Mouse (Mus musculus): ENCODE measurements around the gene Sptbn1. TPM values are rescaled to one million over a fixed set of nuclear protein-coding genes. Genes with fewer than 3 reads are reported as not detected.

The Sptbn1 gene
- polyA plus RNA-seq, 1 experiment from 2014 or later, result 185 TPM

DNA sequence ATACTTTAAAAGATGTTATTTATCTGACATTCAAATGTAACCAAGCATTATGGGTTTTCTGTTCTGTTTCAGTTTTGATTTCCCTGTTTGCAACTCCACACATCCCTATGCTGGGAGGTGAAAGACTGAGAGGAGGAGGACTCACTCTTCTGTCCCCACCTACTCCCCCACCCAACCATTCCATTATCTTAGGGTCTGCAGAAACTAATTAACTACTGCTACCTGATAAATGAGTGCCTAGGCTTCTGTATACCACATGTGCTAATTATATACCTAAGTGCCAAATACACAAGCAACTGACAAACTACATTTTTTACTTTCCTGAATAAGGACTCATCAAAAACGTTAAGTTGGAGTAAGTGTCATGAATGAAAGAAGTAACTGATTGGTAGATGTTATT, 23.8 kb downstream of the Sptbn1 start:
- ATAC-seq, result no peak

DNA sequence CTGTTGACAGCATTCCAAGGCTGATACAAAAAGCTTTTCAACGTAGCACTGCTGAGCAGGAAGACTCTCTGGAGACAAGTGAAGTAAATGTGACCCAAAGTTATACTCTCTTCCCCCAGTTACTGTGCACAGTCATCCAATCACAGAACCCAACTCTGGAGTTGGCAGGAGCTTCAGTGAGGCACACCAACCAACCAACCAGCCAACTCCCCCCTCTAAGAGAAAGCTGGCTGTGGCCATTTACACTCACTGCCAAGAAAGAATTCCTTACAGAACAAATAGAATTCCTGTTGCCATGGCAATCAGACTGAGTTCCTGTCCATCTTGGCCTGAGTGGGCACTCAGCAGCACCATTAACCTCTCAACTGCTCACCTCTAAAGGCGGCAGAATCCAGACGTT, 24.4 kb downstream of the Sptbn1 start:
- WGBS, result 54% methylated on average over 3 of the region's 3 CpGs
- Histone ChIP-seq H3K4me1 (ENCODE audit: control insufficient read depth, insufficient read depth, low read length) (peaks cover 13% of the 10 kb centered on the region), H3K27ac (ENCODE audit: low read length) (peak overlapping the region; percentile 34; the same call in 1 of the 2 replicates), H3K9ac (ENCODE audit: low read depth, low read length) (no peak overlapping the region), H3K36me3 (ENCODE audit: control insufficient read depth, insufficient read depth, low read length) (no peaks in the 10 kb centered on the region), H3K9me3 (replicated peaks; ENCODE audit: control insufficient read depth, low read length, poor library complexity, severe bottlenecking) (no peaks in the 10 kb centered on the region), H3K27me3 (ENCODE audit: control insufficient read depth, insufficient read depth, low read depth, low read length) (no peaks in the 10 kb centered on the region), H3K4me2 (ENCODE audit: low read length) (no peak overlapping the region), H3K4me3 (ENCODE audit: low read depth, low read length) (no peak overlapping the region)
- ATAC-seq, result peak; percentile 77

More for the DNA sequence above, 23.8 kb downstream of the Sptbn1 start:
- H3K4me2 ChIP-seq (ENCODE audit: low read length), result no peak overlapping the region
- no peak overlapping the region for H3K4me3 ChIP-seq (ENCODE audit: low read depth, low read length)
- H3K27ac ChIP-seq (ENCODE audit: low read length), result no peak overlapping the region
- no peaks in the 10 kb centered on the region for H3K36me3 ChIP-seq (ENCODE audit: control insufficient read depth, insufficient read depth, low read length)
- WGBS, result 78% methylated on average over 1 of the region's 1 CpGs
- no peak overlapping the region for H3K9ac ChIP-seq (ENCODE audit: low read depth, low read length)
- H3K27me3 ChIP-seq (ENCODE audit: control insufficient read depth, insufficient read depth, low read depth, low read length), result no peaks in the 10 kb centered on the region
- peaks cover 14% of the 10 kb centered on the region for H3K4me1 ChIP-seq (ENCODE audit: control insufficient read depth, insufficient read depth, low read length)
- no peaks in the 10 kb centered on the region for H3K9me3 ChIP-seq (replicated peaks; ENCODE audit: control insufficient read depth, low read length, poor library complexity, severe bottlenecking)

- Histone ChIP-seq H3K4me2 (ENCODE audit: low read length) (no peak overlapping the region), H3K27ac (ENCODE audit: low read length) (no peak overlapping the region), H3K27me3 (ENCODE audit: control insufficient read depth, insufficient read depth, low read depth, low read length) (no peaks in the 10 kb centered on the region), H3K36me3 (ENCODE audit: control insufficient read depth, insufficient read depth, low read length) (no peaks in the 10 kb centered on the region), H3K9ac (ENCODE audit: low read depth, low read length) (no peak overlapping the region), H3K9me3 (replicated peaks; ENCODE audit: control insufficient read depth, low read length, poor library complexity, severe bottlenecking) (no peaks in the 10 kb centered on the region), H3K4me3 (ENCODE audit: low read depth, low read length) (no peak overlapping the region), H3K4me1 (ENCODE audit: control insufficient read depth, insufficient read depth, low read length) (peaks cover 12% of the 10 kb centered on the region)
- WGBS, result 18% methylated on average over 3 of the region's 3 CpGs
- no peak for ATAC-seq
Measured at GRCm38 (mm10) chr11:30240861-30241260, 27.1 kb downstream of the Sptbn1 start.

DNA sequence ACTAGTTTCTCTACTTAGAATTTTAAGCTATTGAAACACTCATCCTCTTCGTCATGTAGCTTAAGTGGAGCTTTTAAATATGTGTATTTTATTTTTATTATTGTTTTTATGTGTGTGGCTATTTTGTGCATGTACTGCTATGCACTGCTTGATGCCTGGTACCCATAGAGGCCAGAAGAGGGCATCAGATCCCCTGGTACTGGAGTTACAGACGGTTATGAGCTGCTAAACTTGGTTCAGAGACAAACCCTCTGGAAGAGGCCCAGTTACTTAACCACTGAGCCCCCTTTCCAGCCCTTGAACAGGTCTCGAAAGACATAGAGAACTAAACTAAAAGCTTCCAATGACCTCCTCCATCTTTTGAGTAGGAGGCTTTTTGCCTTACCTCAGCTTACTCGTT, 30.0 kb downstream of the Sptbn1 start:
- 57% methylated on average over 4 of the region's 4 CpGs for WGBS

DNA sequence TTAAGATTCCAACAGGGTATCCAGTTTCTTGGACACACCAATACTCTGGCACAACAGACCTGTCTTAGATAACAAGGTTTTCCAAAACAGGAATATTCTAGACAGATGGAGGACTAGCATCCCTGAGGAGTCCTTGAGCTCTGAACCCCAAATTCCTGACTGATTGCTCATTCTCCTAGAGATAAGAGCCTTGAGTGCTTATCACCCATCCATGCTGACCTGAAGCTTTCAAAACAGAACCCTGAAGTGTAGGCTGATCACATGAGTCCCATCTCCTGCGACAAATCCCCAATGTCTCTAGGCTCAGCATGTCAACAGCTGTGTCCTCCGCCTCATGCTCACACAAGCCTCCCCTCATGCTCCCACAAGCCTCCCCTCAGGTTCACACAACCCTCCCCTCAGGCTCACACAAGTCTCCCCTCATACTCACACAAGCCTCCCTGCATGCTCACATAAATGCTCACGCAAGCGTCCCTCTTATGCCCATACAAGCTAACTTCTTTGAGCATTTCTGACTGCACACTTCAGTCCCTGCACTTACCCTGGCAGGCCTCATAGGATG, 31.2 kb downstream of the Sptbn1 start:
- ATAC-seq, result 0 out of 2 replicates have a peak, but pooled peaks have one; percentile 6

More for the DNA sequence above, 30.0 kb downstream of the Sptbn1 start:
- H3K27ac ChIP-seq (ENCODE audit: low read length), result no peak overlapping the region
- H3K4me2 ChIP-seq (ENCODE audit: low read length), result no peak overlapping the region
- no peak overlapping the region for H3K9ac ChIP-seq (ENCODE audit: low read depth, low read length)
- no peak overlapping the region for H3K4me3 ChIP-seq (ENCODE audit: low read depth, low read length)
- no peak for ATAC-seq
- H3K4me1 ChIP-seq (ENCODE audit: control insufficient read depth, insufficient read depth, low read length), result peaks cover 4% of the 10 kb centered on the region; the same call in 1 of the 2 replicates
- no peaks in the 10 kb centered on the region for H3K9me3 ChIP-seq (replicated peaks; ENCODE audit: control insufficient read depth, low read length, poor library complexity, severe bottlenecking)
- peaks cover 6% of the 10 kb centered on the region; the same call in 1 of the 2 replicates for H3K36me3 ChIP-seq (ENCODE audit: control insufficient read depth, insufficient read depth, low read length)
- H3K27me3 ChIP-seq (ENCODE audit: control insufficient read depth, insufficient read depth, low read depth, low read length), result no peaks in the 10 kb centered on the region

DNA sequence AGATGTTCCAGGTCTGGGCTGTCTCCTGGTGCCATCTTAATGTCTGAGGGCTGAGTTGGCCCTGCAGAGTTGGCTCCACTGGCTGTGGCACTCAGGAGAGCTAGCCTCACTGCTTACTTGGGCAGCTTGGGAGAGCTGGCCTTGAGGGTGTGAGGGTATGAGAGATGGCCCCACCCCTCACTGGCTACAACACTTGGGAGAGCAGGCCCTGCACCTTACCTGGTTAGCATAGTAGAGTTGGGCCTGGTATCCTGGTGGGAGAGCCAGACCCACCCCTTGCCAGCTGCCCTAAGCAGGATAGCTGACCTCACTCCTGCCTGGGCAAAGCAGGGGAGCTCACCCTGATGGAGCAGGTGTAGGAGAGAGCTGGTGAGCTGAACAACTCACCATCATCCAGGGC, 32.3 kb downstream of the Sptbn1 start:
- no peak overlapping the region for H3K4me2 ChIP-seq (ENCODE audit: low read length)
- no peak overlapping the region for H3K27ac ChIP-seq (ENCODE audit: low read length)
- H3K27me3 ChIP-seq (ENCODE audit: control insufficient read depth, insufficient read depth, low read depth, low read length), result no peaks in the 10 kb centered on the region
- H3K9me3 ChIP-seq (replicated peaks; ENCODE audit: control insufficient read depth, low read length, poor library complexity, severe bottlenecking), result no peaks in the 10 kb centered on the region
- no peak overlapping the region for H3K4me3 ChIP-seq (ENCODE audit: low read depth, low read length)
- H3K9ac ChIP-seq (ENCODE audit: low read depth, low read length), result no peak overlapping the region
- H3K4me1 ChIP-seq (ENCODE audit: control insufficient read depth, insufficient read depth, low read length), result peaks cover 7% of the 10 kb centered on the region; the same call in 1 of the 2 replicates
- peak; percentile 32; the same call in 1 of the 2 replicates for ATAC-seq
- H3K36me3 ChIP-seq (ENCODE audit: control insufficient read depth, insufficient read depth, low read length), result peaks cover 6% of the 10 kb centered on the region; the same call in 1 of the 2 replicates

More for the DNA sequence above, 31.2 kb downstream of the Sptbn1 start:
- Histone ChIP-seq H3K4me2 (ENCODE audit: low read length) (no peak overlapping the region), H3K4me1 (ENCODE audit: control insufficient read depth, insufficient read depth, low read length) (peaks cover 7% of the 10 kb centered on the region; the same call in 1 of the 2 replicates), H3K9ac (ENCODE audit: low read depth, low read length) (no peak overlapping the region), H3K4me3 (ENCODE audit: low read depth, low read length) (no peak overlapping the region), H3K27me3 (ENCODE audit: control insufficient read depth, insufficient read depth, low read depth, low read length) (no peaks in the 10 kb centered on the region), H3K9me3 (replicated peaks; ENCODE audit: control insufficient read depth, low read length, poor library complexity, severe bottlenecking) (no peaks in the 10 kb centered on the region), H3K27ac (ENCODE audit: low read length) (no peak overlapping the region), H3K36me3 (ENCODE audit: control insufficient read depth, insufficient read depth, low read length) (peaks cover 6% of the 10 kb centered on the region; the same call in 1 of the 2 replicates)
- 80% methylated on average over 4 of the region's 4 CpGs for WGBS

GRCm38 (mm10) chr11:30235218-30235617, 32.8 kb downstream of the Sptbn1 start:
- H3K36me3 ChIP-seq (ENCODE audit: control insufficient read depth, insufficient read depth, low read length), result peaks cover 6% of the 10 kb centered on the region; the same call in 1 of the 2 replicates
- no peaks in the 10 kb centered on the region for H3K9me3 ChIP-seq (replicated peaks; ENCODE audit: control insufficient read depth, low read length, poor library complexity, severe bottlenecking)
- no peak for ATAC-seq
- H3K9ac ChIP-seq (ENCODE audit: low read depth, low read length), result no peak overlapping the region
- no peak overlapping the region for H3K27ac ChIP-seq (ENCODE audit: low read length)
- peaks cover 7% of the 10 kb centered on the region; the same call in 1 of the 2 replicates for H3K4me1 ChIP-seq (ENCODE audit: control insufficient read depth, insufficient read depth, low read length)
- H3K27me3 ChIP-seq (ENCODE audit: control insufficient read depth, insufficient read depth, low read depth, low read length), result no peaks in the 10 kb centered on the region
- no peak overlapping the region for H3K4me3 ChIP-seq (ENCODE audit: low read depth, low read length)
- H3K4me2 ChIP-seq (ENCODE audit: low read length), result no peak overlapping the region
- 76% methylated on average over 2 of the region's 2 CpGs for WGBS

DNA sequence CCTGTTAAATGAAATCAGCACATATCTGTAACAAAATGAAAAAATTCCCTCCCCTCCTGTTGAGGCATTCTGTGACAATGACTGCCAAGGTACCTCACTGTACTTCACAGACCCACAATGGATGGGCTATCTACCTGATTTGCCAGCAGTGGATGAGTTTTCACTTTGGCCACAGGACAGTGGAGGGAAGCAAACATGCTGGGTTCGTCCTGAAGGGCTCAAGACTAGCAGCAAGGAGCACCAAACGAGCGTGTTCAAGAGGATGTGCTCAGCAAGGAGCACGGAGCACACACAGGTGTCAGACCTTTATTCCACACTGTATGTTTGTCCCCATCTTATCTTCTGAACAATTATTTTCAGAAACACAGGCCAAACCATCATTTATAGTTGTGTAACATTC, 34.0 kb downstream of the Sptbn1 start:
- 89% methylated on average over 4 of the region's 4 CpGs for WGBS
- H3K4me2 ChIP-seq (ENCODE audit: low read length), result no peak overlapping the region
- no peak for ATAC-seq

GRCm38 (mm10) chr11:30232082-30232481, 35.9 kb downstream of the Sptbn1 start:
- no peak overlapping the region for H3K4me2 ChIP-seq (ENCODE audit: low read length)
- H3K9ac ChIP-seq (ENCODE audit: low read depth, low read length), result no peak overlapping the region
- ATAC-seq, result no peak
- WGBS, result 77% methylated on average over 2 of the region's 2 CpGs
- H3K4me1 ChIP-seq (ENCODE audit: control insufficient read depth, insufficient read depth, low read length), result peaks cover 9% of the 10 kb centered on the region; the same call in 1 of the 2 replicates
- H3K36me3 ChIP-seq (ENCODE audit: control insufficient read depth, insufficient read depth, low read length), result peaks cover 6% of the 10 kb centered on the region; the same call in 1 of the 2 replicates
- H3K27ac ChIP-seq (ENCODE audit: low read length), result no peak overlapping the region
- no peaks in the 10 kb centered on the region for H3K27me3 ChIP-seq (ENCODE audit: control insufficient read depth, insufficient read depth, low read depth, low read length)
- H3K4me3 ChIP-seq (ENCODE audit: low read depth, low read length), result no peak overlapping the region
- H3K9me3 ChIP-seq (replicated peaks; ENCODE audit: control insufficient read depth, low read length, poor library complexity, severe bottlenecking), result no peaks in the 10 kb centered on the region

More for the DNA sequence above, 34.0 kb downstream of the Sptbn1 start:
- peaks cover 9% of the 10 kb centered on the region; the same call in 1 of the 2 replicates for H3K4me1 ChIP-seq (ENCODE audit: control insufficient read depth, insufficient read depth, low read length)
- no peak overlapping the region for H3K9ac ChIP-seq (ENCODE audit: low read depth, low read length)
- no peaks in the 10 kb centered on the region for H3K9me3 ChIP-seq (replicated peaks; ENCODE audit: control insufficient read depth, low read length, poor library complexity, severe bottlenecking)
- H3K27me3 ChIP-seq (ENCODE audit: control insufficient read depth, insufficient read depth, low read depth, low read length), result no peaks in the 10 kb centered on the region
- H3K36me3 ChIP-seq (ENCODE audit: control insufficient read depth, insufficient read depth, low read length), result peaks cover 6% of the 10 kb centered on the region; the same call in 1 of the 2 replicates
- no peak overlapping the region for H3K27ac ChIP-seq (ENCODE audit: low read length)
- no peak overlapping the region for H3K4me3 ChIP-seq (ENCODE audit: low read depth, low read length)

All from midbrain, embryonic 16.5 days (tissue).